Mouse (Mus musculus) adrenal gland, postnatal 25 days (tissue): ENCODE measurements around the gene Pik3r5. TPM values are rescaled to one million over a fixed set of nuclear protein-coding genes. Genes with fewer than 3 reads are reported as not detected.

Experiments used
- DNase-seq: peaks from one replicate; pipeline ENCODE4 v3.0.0; 2021; ENCODE audit warnings: mixed read lengths
- total RNA-seq: library from RNA; stranded (reverse); gene quantifications from 2 replicates; pipeline ENCODE4 v1.2.3, GENCODE M21; 2021

Pik3r5 gene
- total RNA-seq, 1 experiment from 2014 or later = 0.94 TPM

GRCm38 (mm10) chr11:68485206-68485942 lies 53.5 kb downstream of the Pik3r5 start:
- no peak for DNase-seq

- no peak for DNase-seq
These were observed 54.2 kb downstream of the Pik3r5 start for GRCm38 (mm10) chr11:68486093-68486492.

GRCm38 (mm10) chr11:68487720-68488119 lies 55.8 kb downstream of the Pik3r5 start:
- no peak for DNase-seq

- no peak for DNase-seq
These were observed 56.4 kb downstream of the Pik3r5 start for GRCm38 (mm10) chr11:68488256-68488824.

- DNase-seq = no peak
These were observed 57.3 kb downstream of the Pik3r5 start for GRCm38 (mm10) chr11:68489236-68489635.

GRCm38 (mm10) chr11:68492592-68492991 lies 60.7 kb downstream of the Pik3r5 start:
- DNase-seq = no peak

GRCm38 (mm10) chr11:68493760-68494159 lies 61.8 kb downstream of the Pik3r5 start:
- DNase-seq = no peak

GRCm38 (mm10) chr11:68497081-68497480 lies 65.2 kb downstream of the Pik3r5 start:
- DNase-seq = no peak

GRCm38 (mm10) chr11:68498517-68498916 lies 66.6 kb downstream of the Pik3r5 start:
- DNase-seq = no peak

GRCm38 (mm10) chr11:68498999-68499699 lies 67.2 kb downstream of the Pik3r5 start:
- DNase-seq = no peak

GRCm38 (mm10) chr11:68500949-68501350 lies 69.0 kb downstream of the Pik3r5 start:
- DNase-seq = no peak

- DNase-seq = no peak
These were observed 70.5 kb downstream of the Pik3r5 start for GRCm38 (mm10) chr11:68502408-68502807.

GRCm38 (mm10) chr11:68502902-68503629 lies 71.1 kb downstream of the Pik3r5 start, which contains the start of gene Pik3r6:
Gene Pik3r6, plus strand, starts transcription at chr11:68503019.
- no peak for DNase-seq

- no peak for DNase-seq
These were observed 73.0 kb downstream of the Pik3r5 start for GRCm38 (mm10) chr11:68504913-68505312.

- no peak for DNase-seq
These were observed 75.3 kb downstream of the Pik3r5 start for GRCm38 (mm10) chr11:68507246-68507645.

GRCm38 (mm10) chr11:68508619-68509018 lies 76.7 kb downstream of the Pik3r5 start:
- no peak for DNase-seq

GRCm38 (mm10) chr11:68509194-68509593 lies 77.3 kb downstream of the Pik3r5 start:
- DNase-seq = no peak

- no peak for DNase-seq
These were observed 82.0 kb downstream of the Pik3r5 start for GRCm38 (mm10) chr11:68513969-68514368.

- no peak for DNase-seq
These were observed 87.4 kb downstream of the Pik3r5 start for GRCm38 (mm10) chr11:68519362-68519761.

- no peak for DNase-seq
These were observed 87.9 kb downstream of the Pik3r5 start for GRCm38 (mm10) chr11:68519815-68520214.

- no peak for DNase-seq
These were observed 88.5 kb downstream of the Pik3r5 start for GRCm38 (mm10) chr11:68520439-68520838.

- no peak for DNase-seq
These were observed 89.4 kb downstream of the Pik3r5 start for GRCm38 (mm10) chr11:68521352-68521751.

- no peak for DNase-seq
These were observed 94.5 kb downstream of the Pik3r5 start for GRCm38 (mm10) chr11:68526441-68526840.
